Mouse (Mus musculus) cerebellum, adult 2 months (tissue): Measurements from ENCODE around the gene Mtss1l.

Source experiments
- CTCF ChIP-seq: fragments of 200-500 bp; IDR thresholded peaks from 2 replicates; pipeline ENCODE4 v1.5.1; 2011; ENCODE audit warnings: low read depth, mild to moderate bottlenecking, control low read depth, low read length, moderate library complexity, borderline replicate concordance; ENCODE audit not compliant: insufficient read depth
- POLR2A ChIP-seq: fragments of 200-500 bp; IDR thresholded peaks from 2 replicates; pipeline ENCODE4 v1.6.1; 2011; ENCODE audit warnings: low read length, control low read depth, borderline replicate concordance; ENCODE audit not compliant: insufficient read depth

DNA sequence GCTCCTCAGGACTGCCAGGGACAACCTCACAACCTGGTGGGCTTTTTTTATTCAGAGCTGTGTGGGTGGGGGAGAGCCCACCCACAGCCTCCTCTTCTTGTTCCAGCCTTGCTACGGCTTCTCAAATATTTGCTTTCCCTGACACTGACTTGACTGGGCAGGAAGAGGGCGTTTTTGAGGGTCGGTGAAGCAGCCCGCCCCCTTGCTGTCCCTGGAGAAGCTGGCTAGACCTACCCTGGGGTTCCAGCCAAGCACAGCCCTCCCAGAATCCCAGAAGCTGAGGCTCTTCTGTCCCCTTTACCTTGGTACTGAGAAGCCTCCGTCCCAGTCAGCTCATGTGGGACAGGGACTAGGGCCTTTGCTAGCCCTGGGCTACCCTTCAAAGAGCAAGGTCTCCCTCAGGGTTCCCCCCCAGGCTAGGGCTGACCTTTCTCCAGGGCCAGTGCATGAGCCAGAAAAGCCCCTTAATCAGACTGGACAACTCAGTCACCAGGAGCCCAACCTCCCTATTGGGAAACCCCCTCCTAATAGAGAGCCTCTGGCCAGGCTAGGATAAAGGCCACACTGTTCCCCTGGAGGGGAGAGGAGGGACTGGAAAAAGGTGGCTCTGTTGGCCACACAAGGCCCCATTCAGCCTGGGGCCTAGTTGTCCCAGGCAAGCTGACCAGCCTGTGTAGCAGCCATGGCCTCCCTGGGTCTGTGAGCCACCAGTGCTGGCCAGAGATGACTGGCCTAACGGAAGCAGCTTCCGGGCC lies 4.0 kb downstream of the Mtss1l start:
- TF ChIP-seq CTCF (no peak), POLR2A (no peak)
